Mouse (Mus musculus) midbrain, embryonic 11.5 days (tissue): Measurements from ENCODE around the gene Spg7. TPM values are rescaled to one million over a fixed set of nuclear protein-coding genes. Genes with fewer than 3 reads are reported as not detected.

ENCODE experiments used
- ATAC-seq: fragments of 200-750 bp; cut with Nextera tagmentation; 2 replicates; pipeline ENCODE4 v1.8.0; 2017; ENCODE audit warnings: moderate TSS enrichment, moderate library complexity; ENCODE audit not compliant: low FRiP score
- DNase-seq: peaks from one replicate; pipeline ENCODE4 v3.0.0; 2015; ENCODE audit warnings: low spot score; ENCODE audit errors: missing footprints
- H3K27ac ChIP-seq: fragments of 300-500 bp; sonication (generic); 2 replicates; pipeline ENCODE4 v1.5.1; 2014; ENCODE audit warnings: low read depth, low read length
- H3K27me3 ChIP-seq: fragments of 300-500 bp; sonication (generic); 2 replicates; pipeline ENCODE4 v1.6.1; 2014; ENCODE audit warnings: mild to moderate bottlenecking, low read length, moderate library complexity, mixed read lengths; ENCODE audit not compliant: control insufficient read depth, insufficient read depth
- H3K36me3 ChIP-seq: fragments of 300-500 bp; sonication (generic); 2 replicates; pipeline ENCODE4 v1.6.1; 2014; ENCODE audit warnings: mild to moderate bottlenecking, low read length, moderate library complexity, mixed read lengths; ENCODE audit not compliant: control insufficient read depth, insufficient read depth
- H3K4me1 ChIP-seq: fragments of 300-500 bp; sonication (generic); 2 replicates; pipeline ENCODE4 v1.6.1; 2014; ENCODE audit warnings: low read length; ENCODE audit not compliant: control insufficient read depth, insufficient read depth
- H3K4me2 ChIP-seq: fragments of 300-500 bp; sonication (generic); 2 replicates; pipeline ENCODE4 v1.6.1; 2014; ENCODE audit warnings: mild to moderate bottlenecking, moderate library complexity
- H3K4me3 ChIP-seq: fragments of 300-500 bp; sonication (generic); 2 replicates; pipeline ENCODE4 v1.5.1; 2014; ENCODE audit warnings: low read depth, low read length
- H3K9ac ChIP-seq: fragments of 300-500 bp; sonication (generic); 2 replicates; pipeline ENCODE4 v1.6.1; 2014; ENCODE audit warnings: low read length
- H3K9me3 ChIP-seq: fragments of 300-500 bp; sonication (generic); 2 replicates; pipeline ENCODE4 v1.6.1; 2016; ENCODE audit warnings: low read length; ENCODE audit not compliant: control insufficient read depth
- WGBS: fragments of 180-500 bp; shearing (Covaris S2); extraction: QIAGEN DNeasy Blood & Tissue Kit; methylation state at CpG from one replicate; pipeline ENCODE4 v1.1.7; 2014; 5-methylcytosine and 5-hydroxymethylcytosine counted together
- polyA plus RNA-seq: library from polyadenylated mRNA; unstranded; fragments of >200 nt; fragmentation: Nextera tagmentation; extraction: Ambion mirVana; gene quantifications from 2 replicates; pipeline ENCODE4 v1.2.1, GENCODE M21; 2014

Gene Spg7
- polyA plus RNA-seq, 1 experiment from 2014 or later: 35.9 TPM

- H3K4me1 ChIP-seq: peaks cover 30% of the 10 kb centered on the region
- no peak overlapping the region for H3K9ac ChIP-seq
- H3K36me3 ChIP-seq: no peaks in the 10 kb centered on the region
- no peaks in the 10 kb centered on the region for H3K9me3 ChIP-seq
- ATAC-seq: no peak
- no peak for DNase-seq
- H3K27me3 ChIP-seq: no peaks in the 10 kb centered on the region
- H3K4me2 ChIP-seq: no peak overlapping the region
- H3K27ac ChIP-seq: no peak overlapping the region
- no peak overlapping the region for H3K4me3 ChIP-seq
- WGBS: 90% methylated on average over 11 of the region's 11 CpGs
Observed at GRCm38 (mm10) chr8:123037487-123037886, 25.3 kb upstream of the Spg7 start.

- DNase-seq: no peak
- Histone ChIP-seq H3K36me3 (no peaks in the 10 kb centered on the region), H3K9ac (no peak overlapping the region), H3K4me2 (no peak overlapping the region), H3K4me1 (peaks cover 33% of the 10 kb centered on the region), H3K4me3 (no peak overlapping the region), H3K9me3 (no peaks in the 10 kb centered on the region), H3K27me3 (no peaks in the 10 kb centered on the region), H3K27ac (no peak overlapping the region)
- 65% methylated on average over 2 of the region's 2 CpGs for WGBS
- ATAC-seq: no peak
Observed at GRCm38 (mm10) chr8:123038351-123038750, 24.4 kb upstream of the Spg7 start.

GRCm38 (mm10) chr8:123039376-123040109 lies 23.2 kb upstream of the Spg7 start:
- H3K36me3 ChIP-seq: no peaks in the 10 kb centered on the region
- no peaks in the 10 kb centered on the region for H3K9me3 ChIP-seq
- no peaks in the 10 kb centered on the region for H3K27me3 ChIP-seq
- peak overlapping the region; percentile 99 for H3K9ac ChIP-seq
- DNase-seq (peak; percentile 91), ATAC-seq (no peak)
- H3K4me1 ChIP-seq: peaks cover 35% of the 10 kb centered on the region
- 53% methylated on average over 11 of the region's 11 CpGs for WGBS
- peak overlapping the region; percentile 80 for H3K4me2 ChIP-seq
- peak overlapping the region; percentile 100; the same call in 1 of the 2 replicates for H3K4me3 ChIP-seq
- no peak overlapping the region; the same call in 1 of the 2 replicates for H3K27ac ChIP-seq

- Histone ChIP-seq H3K27ac (peak overlapping the region; percentile 93), H3K36me3 (no peaks in the 10 kb centered on the region), H3K4me3 (peak overlapping the region; percentile 100), H3K4me1 (peaks cover 35% of the 10 kb centered on the region), H3K4me2 (peak overlapping the region; percentile 80), H3K27me3 (no peaks in the 10 kb centered on the region), H3K9me3 (no peaks in the 10 kb centered on the region), H3K9ac (peak overlapping the region; percentile 99)
- ATAC-seq (no peak), DNase-seq (peak; percentile 90)
- WGBS: 3% methylated on average over 4 of the region's 4 CpGs
Observed at GRCm38 (mm10) chr8:123040110-123040650, 22.6 kb upstream of the Spg7 start.

GRCm38 (mm10) chr8:123041008-123041773 lies 21.6 kb upstream of the Spg7 start:
- H3K4me1 ChIP-seq: peaks cover 35% of the 10 kb centered on the region
- H3K27me3 ChIP-seq: no peaks in the 10 kb centered on the region
- peak overlapping the region; percentile 93 for H3K27ac ChIP-seq
- ATAC-seq (peak; percentile 15; the same call in 1 of the 2 replicates), DNase-seq (peak; percentile 96)
- peak overlapping the region; percentile 100 for H3K4me3 ChIP-seq
- peak overlapping the region; percentile 99 for H3K9ac ChIP-seq
- H3K9me3 ChIP-seq: no peaks in the 10 kb centered on the region
- peak overlapping the region; percentile 80 for H3K4me2 ChIP-seq
- H3K36me3 ChIP-seq: no peaks in the 10 kb centered on the region
- WGBS: 0% methylated on average over 68 of the region's 71 CpGs

DNA sequence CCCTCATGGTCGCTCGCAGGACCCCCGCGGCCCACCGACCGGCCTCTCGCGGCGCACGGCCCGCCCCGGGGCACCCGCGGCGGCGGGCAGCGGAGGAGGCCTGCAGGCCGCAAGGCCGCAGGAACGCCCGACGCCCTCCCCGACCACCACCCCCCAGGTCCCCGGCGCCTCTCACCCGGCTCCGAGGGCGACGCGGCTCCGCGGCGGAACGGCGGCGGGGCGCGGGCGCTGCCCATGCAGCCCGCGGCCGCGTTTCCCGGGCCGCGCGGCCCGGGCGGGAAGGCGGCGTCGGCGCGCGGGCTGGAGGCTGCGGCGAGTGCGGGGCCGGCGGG lies 21.0 kb upstream of the Spg7 start:
- no peaks in the 10 kb centered on the region for H3K9me3 ChIP-seq
- 1% methylated on average over 48 of the region's 60 CpGs for WGBS
- H3K9ac ChIP-seq: peak overlapping the region; percentile 99

DNA sequence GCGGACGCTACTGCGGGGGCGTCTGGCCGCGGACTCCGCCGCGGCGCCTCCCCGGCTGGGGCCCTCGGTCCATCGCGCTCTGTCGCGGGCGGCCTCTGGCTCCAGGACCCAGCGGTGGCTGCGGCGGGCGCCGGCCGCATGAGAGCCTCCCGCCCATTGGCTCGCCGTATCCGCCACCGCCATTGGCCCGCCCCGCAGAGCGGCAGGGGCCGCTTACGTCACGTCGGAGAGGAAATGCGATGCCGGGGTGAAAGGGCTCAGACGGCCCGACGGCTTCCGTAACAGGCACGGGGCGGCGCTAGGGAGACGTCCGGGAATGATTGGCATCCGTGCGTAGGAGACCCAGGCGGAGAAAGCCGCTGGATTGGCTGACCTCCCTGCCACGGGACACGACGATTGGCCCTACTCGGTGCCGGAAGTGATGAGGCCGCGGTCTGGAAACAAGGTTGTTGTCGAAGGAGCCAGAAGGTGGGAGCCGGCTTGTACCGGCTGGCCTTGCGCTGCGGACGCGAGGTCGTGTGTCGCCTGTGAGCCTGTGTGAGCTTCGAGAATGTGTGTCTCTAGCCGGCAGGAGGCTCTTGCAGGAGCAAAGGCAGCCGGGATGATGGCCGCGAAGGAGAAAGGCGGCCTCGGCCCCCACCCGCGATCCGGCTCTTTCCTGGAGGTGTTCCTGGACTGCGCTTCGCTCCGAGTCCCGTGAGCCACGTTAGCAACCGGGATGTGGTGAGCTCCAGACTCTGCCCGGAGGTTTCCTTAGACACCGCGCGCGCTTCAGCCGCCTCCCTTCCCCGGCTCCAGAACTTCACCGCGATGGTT lies 20.4 kb upstream of the Spg7 start, which contains the start of gene Ankrd11:
Ankrd11 (minus strand) TSS at position 120 of the 816 bp plus-strand sequence.
- DNase-seq (peak; percentile 99), ATAC-seq (peak; percentile 97)
- Histone ChIP-seq H3K4me1 (peaks cover 33% of the 10 kb centered on the region), H3K4me2 (peak within 1 kb of the TSS; percentile 80), H3K4me3 (peak within 1 kb of the TSS; percentile 100), H3K36me3 (no peaks in the 10 kb centered on the region), H3K9ac (peak within 1 kb of the TSS; percentile 99), H3K9me3 (no peaks in the 10 kb centered on the region), H3K27me3 (no peaks in the 10 kb centered on the region), H3K27ac (peak within 1 kb of the TSS; percentile 93)
- under 1% methylated on average over 90 of the region's 91 CpGs for WGBS

More for the DNA sequence above, 21.0 kb upstream of the Spg7 start:
- ATAC-seq (no peak), DNase-seq (no peak)
- H3K4me3 ChIP-seq: peak overlapping the region; percentile 100
- peak overlapping the region; percentile 80 for H3K4me2 ChIP-seq
- peak overlapping the region; percentile 93 for H3K27ac ChIP-seq
- no peaks in the 10 kb centered on the region for H3K27me3 ChIP-seq
- no peaks in the 10 kb centered on the region for H3K36me3 ChIP-seq
- peaks cover 35% of the 10 kb centered on the region for H3K4me1 ChIP-seq

DNA sequence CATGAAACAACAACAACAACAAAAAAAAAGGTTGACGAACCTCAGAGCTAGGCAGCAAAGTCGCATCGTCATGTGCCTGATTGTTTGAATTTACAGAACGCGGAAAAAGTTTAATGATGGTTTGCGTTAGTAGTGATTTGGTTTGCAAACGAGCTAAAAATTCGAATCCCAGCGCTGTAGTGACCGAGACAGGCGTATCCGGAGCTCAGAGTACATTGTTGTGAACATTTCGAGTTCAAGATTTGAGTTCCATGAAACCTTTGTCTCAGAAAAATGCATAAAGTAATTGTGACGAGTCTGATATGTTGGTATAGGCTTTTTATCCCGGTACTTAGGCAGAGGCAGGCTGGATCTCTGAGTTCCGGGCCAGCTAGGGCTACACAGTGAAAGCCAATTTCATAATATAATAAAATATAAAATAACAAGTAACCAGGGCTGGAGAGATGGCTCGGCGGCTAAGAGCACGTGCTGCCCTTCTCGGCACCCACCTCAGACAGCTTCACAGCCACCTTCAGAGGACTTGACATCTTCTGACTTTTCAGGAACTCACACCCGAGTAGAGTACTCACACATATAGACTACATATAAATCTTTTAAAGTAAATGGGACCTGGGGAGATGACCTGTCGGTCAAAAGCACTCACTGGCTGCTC lies 19.6 kb upstream of the Spg7 start:
- H3K9me3 ChIP-seq: no peaks in the 10 kb centered on the region
- H3K36me3 ChIP-seq: no peaks in the 10 kb centered on the region
- ATAC-seq (no peak), DNase-seq (peak; percentile 91)
- WGBS: 27% methylated on average over 22 of the region's 22 CpGs
- H3K27ac ChIP-seq: peak overlapping the region; percentile 90; the same call in 1 of the 2 replicates
- H3K4me2 ChIP-seq: peak overlapping the region; percentile 70
- peaks cover 32% of the 10 kb centered on the region for H3K4me1 ChIP-seq
- peak overlapping the region; percentile 100 for H3K4me3 ChIP-seq
- H3K9ac ChIP-seq: peak overlapping the region; percentile 79
- no peaks in the 10 kb centered on the region for H3K27me3 ChIP-seq
